Mouse (Mus musculus) intestine, embryonic 16.5 days (tissue): ENCODE measurements around the gene Slc6a16. TPM values are rescaled to one million over a fixed set of nuclear protein-coding genes. Genes with fewer than 3 reads are reported as not detected.
A peak's percentile ranks its signal among the peaks of the same experiment; 100 is the strongest.
"Not testable (repeated sequence)": the region's sequence is repeated elsewhere in the genome, so short reads cannot be mapped to it uniquely, and the experiment has no call there.

Source experiments
- ATAC-seq: fragments of 200-750 bp; cut with Nextera tagmentation; 2 replicates; pipeline ENCODE4 v1.8.0; 2017; ENCODE audit warnings: moderate TSS enrichment, moderate library complexity
- H3K27ac ChIP-seq: fragments of 300-500 bp; sonication (generic); 2 replicates; pipeline ENCODE4 v1.5.1; 2014; ENCODE audit warnings: mild to moderate bottlenecking, low read length
- H3K27me3 ChIP-seq: fragments of 300-500 bp; sonication (generic); replicated peaks from 2 replicates; pipeline ENCODE4 v1.6.1; 2014; ENCODE audit warnings: low read length, control low read depth, mixed read lengths; ENCODE audit not compliant: control insufficient read depth, insufficient read depth
- H3K36me3 ChIP-seq: fragments of 300-500 bp; sonication (generic); 2 replicates; pipeline ENCODE4 v1.6.1; 2014; ENCODE audit warnings: low read length, control low read depth; ENCODE audit not compliant: control insufficient read depth, insufficient read depth
- H3K4me1 ChIP-seq: fragments of 300-500 bp; sonication (generic); 2 replicates; pipeline ENCODE4 v1.6.1; 2014; ENCODE audit warnings: low read length, control low read depth, mixed read lengths; ENCODE audit not compliant: control insufficient read depth, insufficient read depth
- H3K4me2 ChIP-seq: fragments of 300-500 bp; sonication (generic); 2 replicates; pipeline ENCODE4 v1.6.1; 2014; ENCODE audit warnings: low read depth, low read length, control low read depth
- H3K4me3 ChIP-seq: fragments of 300-500 bp; sonication (generic); 2 replicates; pipeline ENCODE4 v1.5.1; 2014; ENCODE audit warnings: mild to moderate bottlenecking, low read length
- H3K9ac ChIP-seq: fragments of 300-500 bp; sonication (generic); 2 replicates; pipeline ENCODE4 v1.6.1; 2014; ENCODE audit warnings: low read depth, low read length
- H3K9me3 ChIP-seq: fragments of 300-500 bp; sonication (generic); 2 replicates; pipeline ENCODE4 v1.6.1; 2016; ENCODE audit warnings: low read length, control low read depth; ENCODE audit not compliant: control insufficient read depth
- WGBS: fragments of 180-500 bp; shearing (Covaris S2); extraction: QIAGEN DNeasy Blood & Tissue Kit; methylation state at CpG from one replicate; pipeline ENCODE4 v1.1.7; 2014; 5-methylcytosine and 5-hydroxymethylcytosine counted together
- polyA plus RNA-seq: library from polyadenylated mRNA; unstranded; fragments of >200 nt; fragmentation: Nextera tagmentation; extraction: Ambion mirVana; gene quantifications from 2 replicates; pipeline ENCODE4 v1.2.1, GENCODE M21; 2015

Gene Slc6a16
- polyA plus RNA-seq, 1 experiment from 2014 or later, result not detected

DNA sequence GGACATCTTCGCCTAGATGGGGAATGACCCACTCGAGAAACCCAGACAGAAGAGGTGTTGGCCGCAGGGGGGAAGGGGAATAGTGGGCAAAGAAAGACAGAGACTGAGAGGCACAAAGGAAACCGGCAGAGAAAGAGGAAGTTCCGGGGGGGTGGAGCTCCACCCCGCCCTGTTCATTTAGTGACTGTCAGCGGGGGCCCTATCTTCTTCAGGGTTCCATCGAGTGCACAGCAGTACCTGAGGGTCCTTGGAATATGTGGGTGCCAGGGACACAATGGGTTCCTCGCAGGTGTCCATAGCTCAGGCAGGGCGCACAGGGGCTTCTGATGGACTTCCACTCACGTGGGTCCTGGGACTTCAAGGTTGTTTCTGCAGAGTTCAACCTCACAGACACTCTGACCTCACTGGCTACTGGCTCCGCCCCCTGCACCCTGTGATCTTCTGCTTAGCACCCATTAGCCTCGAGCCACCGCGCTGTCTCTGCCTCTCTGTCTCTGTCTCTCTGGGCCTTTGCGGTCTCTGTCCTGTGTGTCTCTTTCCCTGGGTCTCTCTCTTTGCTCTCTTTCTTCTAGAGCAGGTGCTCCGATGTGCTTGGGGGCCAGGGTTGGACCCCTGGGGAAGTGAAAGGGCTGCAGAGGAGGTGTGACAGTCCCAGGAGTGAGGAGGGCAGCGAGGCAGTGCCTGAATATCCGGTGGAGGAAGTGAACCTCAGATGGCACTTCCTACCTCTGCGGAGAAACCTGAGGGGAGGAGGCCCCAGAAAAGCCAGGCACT lies 2.0 kb upstream of the Slc6a16 start, which contains the start of gene Cd37:
Gene Cd37 (minus strand): TSS at position 393 of the 774 bp plus-strand sequence.
- Histone ChIP-seq H3K9ac (no peak within 1 kb of the TSS), H3K27me3 (0 out of 2 replicates have a peak, but pooled peaks cover 3% of the 10 kb centered on the region), H3K9me3 (no peaks in the 10 kb centered on the region), H3K4me3 (no peak within 1 kb of the TSS), H3K36me3 (no peaks in the 10 kb centered on the region), H3K4me1 (peaks cover 23% of the 10 kb centered on the region), H3K27ac (no peak within 1 kb of the TSS), H3K4me2 (no peak within 1 kb of the TSS)
- no peak for ATAC-seq
- WGBS, result 35% methylated on average over 20 of the region's 20 CpGs

DNA sequence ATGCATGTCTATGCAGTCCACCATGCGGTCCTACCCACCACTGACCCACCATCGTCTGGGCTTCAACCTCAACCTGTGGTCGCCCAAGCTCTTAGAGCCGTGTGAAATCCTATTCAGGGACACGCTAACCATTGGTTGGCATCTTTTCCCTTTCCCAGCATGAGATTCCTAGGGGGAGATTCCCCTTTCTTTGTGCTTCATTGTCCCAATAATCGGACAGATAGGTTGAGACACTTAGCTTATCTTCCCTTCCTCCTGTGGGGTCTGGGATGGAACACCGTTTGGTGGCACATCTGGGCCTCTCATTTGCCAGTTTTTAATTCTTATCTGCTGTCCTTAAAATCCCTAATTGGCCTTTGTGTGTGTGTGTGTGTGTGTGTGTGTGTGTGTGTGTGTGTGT lies 776 bp upstream of the Slc6a16 start:
- H3K4me3 ChIP-seq, result no peak overlapping the region
- peaks cover 12% of the 10 kb centered on the region for H3K4me1 ChIP-seq
- H3K27me3 ChIP-seq, result 0 out of 2 replicates have a peak, but pooled peaks cover 3% of the 10 kb centered on the region
- no peaks in the 10 kb centered on the region for H3K9me3 ChIP-seq
- ATAC-seq, result no peak
- H3K27ac ChIP-seq, result no peak overlapping the region
- H3K4me2 ChIP-seq, result no peak overlapping the region
- WGBS, result 86% methylated on average over 7 of the region's 7 CpGs
- H3K9ac ChIP-seq, result no peak overlapping the region
- no peaks in the 10 kb centered on the region for H3K36me3 ChIP-seq

DNA sequence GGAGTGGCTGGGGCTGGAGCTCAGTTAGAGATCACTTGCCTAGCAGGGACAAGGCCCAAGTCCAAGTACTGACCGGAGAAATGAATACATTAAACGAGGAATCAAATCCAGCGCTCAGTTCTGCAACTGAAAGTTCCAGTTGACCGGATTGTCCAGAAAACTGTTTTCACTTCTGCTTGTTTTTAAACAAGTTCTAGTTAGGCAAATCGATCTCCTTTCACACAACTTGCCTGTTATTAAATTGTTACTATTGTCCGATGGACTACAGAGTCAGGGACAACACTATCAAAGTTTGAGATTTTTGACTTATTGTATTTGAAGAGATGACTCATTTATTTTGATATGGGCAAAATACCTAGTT lies 484 bp downstream of the Slc6a16 start:
- no peak for ATAC-seq
- H3K36me3 ChIP-seq, result no peaks in the 10 kb centered on the region
- no peak overlapping the region for H3K27ac ChIP-seq
- H3K4me1 ChIP-seq, result peaks cover 8% of the 10 kb centered on the region
- H3K4me3 ChIP-seq, result no peak overlapping the region
- WGBS, result 84% methylated on average over 6 of the region's 6 CpGs
- H3K9ac ChIP-seq, result peak overlapping the region; percentile 64; the same call in 1 of the 2 replicates
- H3K9me3 ChIP-seq, result no peaks in the 10 kb centered on the region
- H3K27me3 ChIP-seq, result 0 out of 2 replicates have a peak, but pooled peaks cover 3% of the 10 kb centered on the region
- H3K4me2 ChIP-seq, result peak overlapping the region; percentile 49; the same call in 1 of the 2 replicates

DNA sequence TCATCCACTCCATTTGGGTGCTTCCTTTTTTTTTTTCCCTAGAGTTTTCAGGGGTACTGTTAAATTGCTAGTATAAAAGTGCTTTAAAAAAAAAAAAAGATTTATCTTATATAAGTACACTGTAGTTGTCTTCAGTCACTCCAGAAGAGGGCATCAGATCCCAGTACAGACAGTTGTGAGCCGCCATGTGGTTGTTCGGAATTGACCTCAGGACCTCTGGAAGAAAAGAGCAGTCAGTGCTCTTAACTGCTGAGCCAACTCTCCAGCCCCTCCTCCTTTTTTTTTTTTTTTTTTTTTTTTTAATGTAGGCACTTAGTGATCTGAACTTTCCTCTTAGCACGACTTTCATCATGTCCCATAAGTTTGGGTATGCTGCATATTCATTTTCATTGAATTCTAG lies 6.8 kb downstream of the Slc6a16 start:
- Histone ChIP-seq H3K9ac (no peak overlapping the region), H3K9me3 (no peaks in the 10 kb centered on the region), H3K27me3 (no peaks in the 10 kb centered on the region), H3K27ac (no peak overlapping the region), H3K4me2 (no peak overlapping the region), H3K4me3 (no peak overlapping the region), H3K4me1 (no peaks in the 10 kb centered on the region), H3K36me3 (no peaks in the 10 kb centered on the region)
- WGBS, result 40% methylated on average over 3 of the region's 3 CpGs
- ATAC-seq, result no peak

DNA sequence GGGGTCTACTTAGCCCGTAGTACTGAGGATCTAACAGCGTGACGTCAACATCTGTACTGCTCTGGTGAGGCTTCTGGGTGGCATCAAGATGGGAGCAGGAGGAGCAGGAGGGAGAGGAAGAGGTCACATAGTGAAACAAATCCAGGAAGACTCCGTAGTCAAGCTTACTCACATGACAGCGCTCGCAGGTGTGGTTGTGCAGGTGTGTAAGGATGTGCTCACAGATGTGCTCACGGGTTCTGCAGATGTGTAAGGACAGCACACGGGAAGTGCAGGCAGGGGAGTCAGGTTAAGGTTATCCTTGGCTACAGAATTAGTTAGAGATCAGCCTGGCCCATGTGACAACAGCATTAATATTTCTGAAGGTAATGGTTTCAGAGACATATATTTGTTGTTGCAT lies 12.9 kb downstream of the Slc6a16 start:
- Histone ChIP-seq H3K4me2 (no peak overlapping the region), H3K4me1 (no peaks in the 10 kb centered on the region), H3K4me3 (no peak overlapping the region), H3K9me3 (no peaks in the 10 kb centered on the region), H3K9ac (no peak overlapping the region), H3K27ac (no peak overlapping the region), H3K36me3 (no peaks in the 10 kb centered on the region), H3K27me3 (no peaks in the 10 kb centered on the region)
- ATAC-seq, result no peak
- 76% methylated on average over 8 of the region's 8 CpGs for WGBS

DNA sequence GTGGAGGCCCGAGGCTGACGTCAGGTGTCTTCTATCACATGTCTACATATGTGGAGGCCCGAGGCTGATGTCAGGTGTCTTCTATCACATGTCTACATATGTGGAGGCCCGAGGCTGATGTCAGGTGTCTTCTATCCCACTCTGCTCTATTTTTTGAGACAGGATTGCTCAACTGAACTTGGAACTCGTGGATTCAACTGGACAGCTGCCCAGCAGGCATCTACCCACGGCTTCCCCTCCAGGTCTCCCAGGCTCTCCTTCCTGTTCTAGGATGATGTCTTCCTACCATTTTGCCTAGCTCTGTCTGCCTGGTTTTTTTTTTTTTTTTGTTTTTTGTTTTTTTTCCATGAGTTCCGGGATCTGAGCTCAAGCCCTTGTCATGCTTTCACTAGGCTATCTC lies 14.9 kb downstream of the Slc6a16 start:
- 66% methylated on average over 5 of the region's 7 CpGs for WGBS
- ATAC-seq, result not testable (repeated sequence)

DNA sequence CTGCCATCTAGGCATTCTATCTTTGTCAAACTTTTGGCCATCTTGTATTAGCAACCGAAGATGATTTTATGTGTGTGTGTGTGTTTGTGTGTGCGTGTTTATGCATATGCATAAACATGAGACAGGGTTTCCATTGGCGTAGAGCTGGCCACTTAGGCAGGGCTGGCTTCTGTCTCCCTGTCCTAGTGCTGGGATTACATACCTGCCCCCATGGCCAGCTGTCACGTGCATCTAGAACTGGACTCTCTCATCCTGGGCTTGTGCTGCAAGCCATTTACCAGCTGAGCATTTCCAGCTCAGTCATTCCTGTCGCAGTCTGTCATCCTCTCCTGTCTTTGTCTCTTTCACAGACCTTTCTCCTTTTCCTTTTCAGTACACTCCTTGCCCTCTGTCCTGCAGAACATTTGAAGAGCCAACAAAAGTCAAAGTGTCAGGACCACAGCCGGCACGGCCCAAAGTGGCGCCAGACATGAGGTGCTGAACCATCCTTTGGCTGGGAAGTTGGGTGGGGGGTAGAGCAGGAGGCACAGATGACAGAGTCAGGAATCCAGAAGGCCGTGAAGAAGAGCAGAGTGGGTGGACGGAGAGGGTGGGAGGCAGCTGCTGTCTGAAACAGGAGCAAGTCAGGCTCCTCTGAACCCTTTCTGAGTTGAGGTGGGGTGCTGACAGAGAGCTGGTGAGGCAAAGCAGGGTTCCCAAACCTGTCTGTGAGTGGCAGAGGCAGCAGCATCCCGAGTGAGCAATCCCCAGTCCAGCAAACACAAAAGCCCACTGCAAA lies 16.4 kb downstream of the Slc6a16 start:
- no peak overlapping the region for H3K4me2 ChIP-seq
- WGBS, result 50% methylated on average over 11 of the region's 11 CpGs
- H3K9me3 ChIP-seq, result no peaks in the 10 kb centered on the region
- no peak overlapping the region for H3K27ac ChIP-seq
- no peaks in the 10 kb centered on the region for H3K36me3 ChIP-seq
- H3K4me3 ChIP-seq, result no peak overlapping the region
- no peak overlapping the region for H3K9ac ChIP-seq
- H3K4me1 ChIP-seq, result no peaks in the 10 kb centered on the region; the same call in 1 of the 2 replicates
- no peak for ATAC-seq
- H3K27me3 ChIP-seq, result no peaks in the 10 kb centered on the region

More for the DNA sequence above, 14.9 kb downstream of the Slc6a16 start:
- not testable (repeated sequence) for H3K36me3 ChIP-seq, H3K9ac ChIP-seq, H3K4me1 ChIP-seq, H3K4me3 ChIP-seq, H3K9me3 ChIP-seq, H3K4me2 ChIP-seq, H3K27ac ChIP-seq, H3K27me3 ChIP-seq

DNA sequence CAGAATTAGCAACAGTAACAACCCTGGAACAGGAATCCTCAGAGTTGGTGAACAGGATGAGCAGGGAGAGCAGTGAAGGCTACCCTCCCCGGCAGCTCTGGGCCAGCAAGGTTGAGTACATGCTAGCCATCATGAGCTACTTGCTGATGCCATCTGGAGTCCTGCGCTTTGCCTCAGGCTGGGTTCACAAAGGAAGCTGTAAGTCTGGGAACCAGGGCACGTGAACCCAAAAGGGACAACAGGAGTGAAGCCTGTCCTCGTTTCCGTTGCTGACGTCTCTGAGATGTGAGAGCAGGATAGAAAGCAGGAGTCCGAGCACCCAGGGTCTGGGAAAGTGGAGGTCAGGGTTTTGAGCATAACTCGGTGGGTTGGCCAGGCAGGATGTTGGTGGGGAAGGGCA lies 18.4 kb downstream of the Slc6a16 start:
- Histone ChIP-seq H3K4me2 (no peak overlapping the region), H3K4me3 (no peak overlapping the region), H3K9ac (no peak overlapping the region), H3K36me3 (no peaks in the 10 kb centered on the region), H3K27ac (no peak overlapping the region), H3K9me3 (no peaks in the 10 kb centered on the region), H3K4me1 (no peaks in the 10 kb centered on the region; the same call in 1 of the 2 replicates), H3K27me3 (no peaks in the 10 kb centered on the region)
- no peak for ATAC-seq
- WGBS, result 82% methylated on average over 8 of the region's 8 CpGs

DNA sequence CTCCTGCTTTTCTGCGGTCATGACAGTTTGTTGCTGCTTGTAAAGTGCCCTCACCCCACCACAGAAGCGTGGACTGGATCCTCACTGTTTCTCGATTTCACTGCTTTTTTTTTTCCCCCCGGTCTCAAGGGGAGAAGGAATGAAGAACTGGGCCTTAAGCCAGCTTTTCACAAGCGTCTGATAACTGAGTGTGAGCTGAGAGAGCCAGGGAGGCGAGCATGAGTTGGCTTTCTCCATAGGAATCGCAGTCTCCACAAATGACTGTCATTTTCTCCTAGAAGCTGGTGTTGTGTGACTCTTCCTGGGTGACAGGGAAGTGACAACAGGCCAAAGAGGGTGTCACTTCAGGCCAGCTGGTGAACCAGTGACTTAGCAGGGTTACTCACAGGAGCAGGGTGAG lies 21.4 kb downstream of the Slc6a16 start:
- Histone ChIP-seq H3K4me3 (no peak overlapping the region), H3K4me2 (no peak overlapping the region)
- 45% methylated on average over 7 of the region's 7 CpGs for WGBS

More for the DNA sequence above, 21.4 kb downstream of the Slc6a16 start:
- ATAC-seq, result no peak
- H3K27me3 ChIP-seq, result no peaks in the 10 kb centered on the region
- no peak overlapping the region for H3K27ac ChIP-seq
- no peaks in the 10 kb centered on the region; the same call in 1 of the 2 replicates for H3K4me1 ChIP-seq
- H3K9ac ChIP-seq, result no peak overlapping the region
- no peaks in the 10 kb centered on the region for H3K9me3 ChIP-seq
- no peaks in the 10 kb centered on the region for H3K36me3 ChIP-seq
